Mouse (Mus musculus) neural tube, embryonic 12.5 days (tissue): Measurements from ENCODE around the gene Max. TPM values are rescaled to one million over a fixed set of nuclear protein-coding genes. Genes with fewer than 3 reads are reported as not detected.

Experiments used
- ATAC-seq: fragments of 200-750 bp; cut with Nextera tagmentation; 2 replicates; pipeline ENCODE4 v1.8.0; 2017; ENCODE audit warnings: low read depth, mild to moderate bottlenecking, moderate TSS enrichment, moderate library complexity; ENCODE audit not compliant: low FRiP score
- H3K27ac ChIP-seq: fragments of 300-500 bp; sonication (generic); 2 replicates; pipeline ENCODE4 v1.5.1; 2016
- H3K27me3 ChIP-seq: fragments of 300-500 bp; sonication (generic); replicated peaks from 2 replicates; pipeline ENCODE4 v1.6.1; 2016; ENCODE audit warnings: mild to moderate bottlenecking
- H3K36me3 ChIP-seq: fragments of 300-500 bp; sonication (generic); 2 replicates; pipeline ENCODE4 v1.6.1; 2016; ENCODE audit warnings: mild to moderate bottlenecking
- H3K4me1 ChIP-seq: fragments of 300-500 bp; sonication (generic); 2 replicates; pipeline ENCODE4 v1.6.1; 2016
- H3K4me2 ChIP-seq: fragments of 300-500 bp; sonication (generic); replicated peaks from 2 replicates; pipeline ENCODE4 v1.6.1; 2016; ENCODE audit warnings: mild to moderate bottlenecking
- H3K4me3 ChIP-seq: fragments of 300-500 bp; sonication (generic); 2 replicates; pipeline ENCODE4 v1.5.1; 2016
- H3K9ac ChIP-seq: fragments of 300-500 bp; sonication (generic); 2 replicates; pipeline ENCODE4 v1.6.1; 2016; ENCODE audit warnings: mild to moderate bottlenecking
- H3K9me3 ChIP-seq: fragments of 300-500 bp; sonication (generic); 2 replicates; pipeline ENCODE4 v1.6.1; 2016; ENCODE audit warnings: mild to moderate bottlenecking
- WGBS: fragments of 180-500 bp; shearing (Covaris S2); methylation state at CpG from one replicate; pipeline ENCODE4 v1.1.7; 2016; 5-methylcytosine and 5-hydroxymethylcytosine counted together
- polyA plus RNA-seq: library from polyadenylated mRNA; unstranded; fragments of >200 nt; fragmentation: Nextera tagmentation; extraction: Ambion mirVana; gene quantifications from 2 replicates; pipeline ENCODE4 v1.2.1, GENCODE M21; 2016

Max gene
- polyA plus RNA-seq, 1 experiment from 2014 or later: 15.4 TPM

DNA sequence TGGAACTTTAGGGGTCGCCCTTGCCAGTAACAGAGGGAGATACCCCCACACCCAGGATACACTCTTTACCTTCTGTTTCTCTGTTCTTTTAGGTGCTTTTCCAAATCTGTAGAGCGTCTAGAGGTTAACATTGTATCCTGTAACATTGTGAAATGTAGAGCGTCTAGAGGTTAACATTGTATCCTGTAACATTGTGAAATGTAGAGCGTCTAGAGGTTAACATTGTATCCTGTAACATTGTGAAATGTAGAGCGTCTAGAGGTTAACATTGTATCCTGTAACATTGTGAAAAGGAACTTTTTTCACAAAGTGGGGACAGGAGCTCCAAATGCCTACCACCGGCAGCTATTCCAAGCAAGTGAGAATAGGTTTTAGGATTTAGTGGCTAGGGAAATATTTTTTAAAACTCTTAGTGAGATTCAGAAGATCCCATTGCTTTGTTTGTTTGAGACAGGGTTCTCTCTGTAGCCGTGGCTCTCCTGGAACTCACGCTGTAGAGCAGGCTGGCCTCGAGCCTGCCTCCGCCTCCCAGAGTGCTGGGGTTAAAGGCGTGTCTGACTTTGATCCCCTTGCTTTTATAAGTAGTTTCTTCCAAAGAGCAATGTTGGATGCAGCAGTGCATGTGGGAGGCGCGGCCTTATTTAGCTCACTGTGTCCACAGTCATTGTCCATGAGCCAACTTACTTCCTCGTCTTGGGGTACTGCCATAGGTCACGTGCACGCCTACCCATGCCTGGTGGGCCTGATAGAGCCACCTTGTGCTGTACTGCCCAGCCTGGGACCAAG is 68.9 kb downstream of the Max start:
- ATAC-seq: no peak
- WGBS: 94% methylated on average over 16 of the region's 16 CpGs
- Histone ChIP-seq H3K27me3 (no peaks in the 10 kb centered on the region), H3K9ac (no peak overlapping the region), H3K36me3 (peaks cover 15% of the 10 kb centered on the region; the same call in 1 of the 2 replicates), H3K27ac (no peak overlapping the region), H3K4me2 (no peak overlapping the region), H3K9me3 (no peaks in the 10 kb centered on the region), H3K4me1 (no peaks in the 10 kb centered on the region), H3K4me3 (no peak overlapping the region)

DNA sequence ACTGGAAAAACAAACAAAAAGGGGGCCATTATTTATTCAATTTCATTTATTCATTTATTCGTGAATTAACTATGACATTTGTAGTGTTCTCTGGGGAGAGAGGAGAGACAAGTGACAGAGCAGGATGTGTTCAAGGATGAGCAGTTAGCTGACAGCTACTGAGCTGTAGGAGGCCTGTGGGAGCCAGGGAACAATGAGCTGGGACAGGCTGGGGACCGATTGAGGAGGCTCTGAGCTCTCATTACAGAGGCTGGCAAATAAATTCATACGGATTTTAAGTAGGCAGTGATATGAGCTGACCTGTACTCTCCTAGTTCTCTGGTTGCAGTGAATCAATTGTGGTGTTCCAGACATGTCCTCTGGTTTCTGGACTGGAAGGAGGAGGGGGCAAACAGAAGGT is 70.8 kb downstream of the Max start:
- Histone ChIP-seq H3K36me3 (peaks cover 15% of the 10 kb centered on the region; the same call in 1 of the 2 replicates), H3K4me3 (no peak overlapping the region), H3K4me1 (no peaks in the 10 kb centered on the region), H3K27ac (no peak overlapping the region), H3K9ac (no peak overlapping the region), H3K27me3 (no peaks in the 10 kb centered on the region), H3K4me2 (no peak overlapping the region), H3K9me3 (no peaks in the 10 kb centered on the region)
- 82% methylated on average over 3 of the region's 3 CpGs for WGBS
- ATAC-seq: no peak

- no peak overlapping the region for H3K4me2 ChIP-seq
- no peak overlapping the region for H3K4me3 ChIP-seq
- H3K36me3 ChIP-seq: peaks cover 15% of the 10 kb centered on the region; the same call in 1 of the 2 replicates
- no peak overlapping the region for H3K27ac ChIP-seq
- H3K27me3 ChIP-seq: no peaks in the 10 kb centered on the region
- H3K9ac ChIP-seq: no peak overlapping the region
- no peaks in the 10 kb centered on the region for H3K4me1 ChIP-seq
- 92% methylated on average over 11 of the region's 11 CpGs for WGBS
- H3K9me3 ChIP-seq: no peaks in the 10 kb centered on the region
- no peak for ATAC-seq
Measured at GRCm38 (mm10) chr12:76889404-76890184, 72.4 kb downstream of the Max start.

DNA sequence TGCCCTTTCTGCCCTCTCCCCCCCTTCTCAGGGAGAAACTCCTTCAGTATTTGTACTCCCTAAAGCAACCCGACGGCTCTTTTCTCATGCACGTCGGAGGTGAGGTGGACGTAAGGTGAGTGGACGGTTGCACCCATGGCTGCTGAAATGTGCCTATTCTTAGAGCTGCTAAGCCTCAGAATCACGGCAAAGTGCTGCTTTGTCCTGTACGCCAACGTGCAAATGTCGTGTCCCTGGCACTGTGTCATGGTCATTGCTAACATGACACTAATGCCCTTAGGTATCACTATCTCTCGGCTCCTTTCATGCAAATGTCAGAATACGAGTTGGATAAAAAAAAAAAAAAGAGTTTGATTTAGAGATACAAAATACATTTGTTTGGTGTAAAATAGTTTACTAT is 74.1 kb downstream of the Max start:
- Histone ChIP-seq H3K9ac (no peak overlapping the region), H3K4me1 (no peaks in the 10 kb centered on the region), H3K36me3 (peaks cover 15% of the 10 kb centered on the region; the same call in 1 of the 2 replicates), H3K27me3 (no peaks in the 10 kb centered on the region), H3K4me3 (no peak overlapping the region), H3K4me2 (no peak overlapping the region), H3K9me3 (no peaks in the 10 kb centered on the region), H3K27ac (no peak overlapping the region)
- 96% methylated on average over 12 of the region's 12 CpGs for WGBS
- no peak for ATAC-seq

Other genes with a start within 250 kb of the Max start
- 104 and 108 TPM in 2 replicates for gene Churc1, start 196.7 kb downstream of the Max start, polyA plus RNA-seq
- gene Fntb, start 196.6 kb downstream of the Max start, polyA plus RNA-seq: 38.1 and 39.0 TPM in 2 replicates
- gene Gpx2, start 166.6 kb downstream of the Max start, polyA plus RNA-seq: not detected in 2 replicates
- gene Rab15, start 139.3 kb downstream of the Max start, polyA plus RNA-seq: 20.7 and 22.6 TPM in 2 replicates